Mouse (Mus musculus): ENCODE measurements around the gene Dact2. TPM values are rescaled to one million over a fixed set of nuclear protein-coding genes. Genes with fewer than 3 reads are reported as not detected.

Gene Dact2
- total and polyA plus RNA-seq, 3 experiments: not detected

DNA sequence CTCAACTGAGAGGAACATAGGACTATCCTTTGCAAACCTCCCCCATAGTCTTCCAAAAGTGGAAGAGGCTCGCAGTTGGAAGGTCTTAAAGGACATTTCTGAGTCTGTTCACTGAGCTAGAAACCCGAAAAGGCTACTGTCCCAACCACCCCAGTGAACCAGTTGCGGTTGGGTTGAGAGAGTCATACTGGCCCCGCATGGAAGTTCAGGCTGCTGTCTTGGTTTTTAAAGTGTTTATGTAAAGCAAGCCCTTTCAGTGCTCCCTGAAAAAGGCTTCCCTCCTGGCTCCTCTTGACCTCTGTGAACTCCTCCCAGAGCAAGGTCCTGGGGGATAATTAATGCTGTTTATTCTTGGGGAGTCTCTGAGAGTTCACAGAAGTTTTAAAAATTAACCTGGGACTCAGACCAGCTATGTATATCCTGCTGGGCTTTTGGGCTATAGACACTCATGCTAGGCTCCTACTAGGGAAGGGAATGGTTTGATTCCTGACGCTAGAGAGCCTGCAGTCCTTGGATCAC, 33.1 kb downstream of the Dact2 start:
- H3K4me1 ChIP-seq (ENCODE audit: control insufficient read depth in 1 of 2, insufficient read depth in 2 of 2, low read length in 2 of 2): no peaks in the 10 kb centered on the region

DNA sequence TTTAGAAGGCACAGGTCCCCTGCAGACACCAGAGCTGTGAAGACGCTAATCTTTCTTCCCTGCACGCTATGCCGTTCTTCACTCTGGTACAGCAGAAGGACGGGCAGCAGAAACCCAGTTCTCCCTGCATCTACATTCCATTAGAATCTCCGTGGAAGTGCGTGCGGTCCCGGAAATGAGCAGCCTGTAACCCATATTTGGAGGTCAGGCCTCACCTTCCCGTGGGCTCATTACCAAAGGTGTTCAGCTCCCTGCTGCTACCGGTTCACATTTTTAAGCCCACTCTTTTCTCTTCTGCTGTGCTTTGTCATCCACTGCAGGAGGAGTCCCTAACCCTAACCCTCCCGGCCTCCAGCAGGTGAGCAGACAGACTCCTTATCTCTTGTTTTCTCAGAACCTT, 34.7 kb downstream of the Dact2 start:
- no peaks in the 10 kb centered on the region for H3K4me1 ChIP-seq (ENCODE audit: control insufficient read depth in 1 of 2, insufficient read depth in 2 of 2, low read length in 2 of 2)
- TF ChIP-seq JUND (IDR thresholded peaks at IDR 0.05; ENCODE audit: low read depth, low read length) (no peak), SMC3 (IDR thresholded peaks at IDR 0.05; ENCODE audit: low read depth, low read length) (no peak)
- H3K36me3 ChIP-seq (ENCODE audit: control insufficient read depth in 1 of 2, insufficient read depth in 2 of 2, low read length in 2 of 2): no peaks in the 10 kb centered on the region

More for the DNA sequence above, 33.1 kb downstream of the Dact2 start:
- H3K36me3 ChIP-seq (ENCODE audit: control insufficient read depth in 1 of 2, insufficient read depth in 2 of 2, low read length in 2 of 2): no peaks in the 10 kb centered on the region
- H3K4me3 ChIP-seq (ENCODE audit: control insufficient read depth in 1 of 2, insufficient read depth in 1 of 2, low read depth in 2 of 2, low read length in 2 of 2): no peak overlapping the region
- no peaks in the 10 kb centered on the region for H3K79me2 ChIP-seq (ENCODE audit: control insufficient read depth, insufficient read depth, low read length, poor library complexity)
- H3K9me3 ChIP-seq (replicated peaks; ENCODE audit: insufficient read depth, low read length): no peaks in the 10 kb centered on the region
- no peak for DNase-seq (ENCODE audit: low read depth, low spot score)
- no peaks in the 10 kb centered on the region for H3K27me3 ChIP-seq (ENCODE audit: control insufficient read depth in 1 of 2, insufficient read depth in 2 of 2, low read length in 2 of 2)
- no peak for TF ChIP-seq MEF2A (IDR thresholded peaks at IDR 0.05; ENCODE audit: extremely low read depth, insufficient replicate concordance, low read depth, low read length, poor library complexity, severe bottlenecking)
- no peak for TF ChIP-seq MXI1 (IDR thresholded peaks at IDR 0.05; ENCODE audit: low read depth, low read length)
- no peak for TF ChIP-seq E2F4 (IDR thresholded peaks at IDR 0.05; ENCODE audit: borderline replicate concordance, low read depth, low read length)
- no peak for TF ChIP-seq POLR2AphosphoS2 (IDR thresholded peaks at IDR 0.05; ENCODE audit: low read length)
- TF ChIP-seq MAFK (IDR thresholded peaks at IDR 0.05; ENCODE audit: borderline replicate concordance, low read depth, low read length): no peak
- no peak for TF ChIP-seq RAD21 (IDR thresholded peaks at IDR 0.05; ENCODE audit: low read depth, low read length)
- TF ChIP-seq POLR2A (IDR thresholded peaks at IDR 0.05; ENCODE audit: control insufficient read depth in 1 of 2, insufficient read depth in 1 of 2, low read depth in 1 of 2, low read length in 2 of 2, poor library complexity in 1 of 2): no peak
- TF ChIP-seq UBTF (IDR thresholded peaks at IDR 0.05; ENCODE audit: borderline replicate concordance, insufficient read depth, low read depth, low read length): no peak
- no peak for TF ChIP-seq KAT2A (conservative IDR thresholded peaks at IDR 0.05; ENCODE audit: low read depth, low read length)
- TF ChIP-seq GATA1 (IDR thresholded peaks at IDR 0.05; ENCODE audit: low read depth, low read length): no peak
- no peak overlapping the region for H3K9ac ChIP-seq (ENCODE audit: control insufficient read depth, low read depth, low read length, poor library complexity, severe bottlenecking)
- H3K27ac ChIP-seq (ENCODE audit: control insufficient read depth, low read depth, low read length): no peak overlapping the region

GRCm38 (mm10) chr17:14167594-14167993, 36.5 kb downstream of the Dact2 start:
- no peak for DNase-seq (ENCODE audit: low read depth, low spot score)
- H3K4me1 ChIP-seq (ENCODE audit: control insufficient read depth in 1 of 2, insufficient read depth in 2 of 2, low read length in 2 of 2): no peaks in the 10 kb centered on the region
- no peaks in the 10 kb centered on the region for H3K27me3 ChIP-seq (ENCODE audit: control insufficient read depth in 1 of 2, insufficient read depth in 2 of 2, low read length in 2 of 2)
- no peaks in the 10 kb centered on the region for H3K9me3 ChIP-seq (replicated peaks; ENCODE audit: insufficient read depth, low read length)
- no peaks in the 10 kb centered on the region for H3K79me2 ChIP-seq (ENCODE audit: control insufficient read depth, insufficient read depth, low read length, poor library complexity)
- no peak overlapping the region for H3K4me3 ChIP-seq (ENCODE audit: control insufficient read depth in 1 of 2, insufficient read depth in 1 of 2, low read depth in 2 of 2, low read length in 2 of 2)
- TF ChIP-seq SMC3 (IDR thresholded peaks at IDR 0.05; ENCODE audit: low read depth, low read length) (no peak), NRF1 (IDR thresholded peaks at IDR 0.05; ENCODE audit: insufficient read depth, low read depth, low read length, poor library complexity, severe bottlenecking) (no peak), ETS1 (IDR thresholded peaks at IDR 0.05; ENCODE audit: low read depth, low read length) (no peak), ZC3H11A (IDR thresholded peaks at IDR 0.05; ENCODE audit: low read depth, low read length) (no peak), POLR2A (IDR thresholded peaks at IDR 0.05; ENCODE audit: control insufficient read depth in 1 of 2, insufficient read depth in 1 of 2, low read depth in 1 of 2, low read length in 2 of 2, poor library complexity in 1 of 2) (no peak), BHLHE40 (IDR thresholded peaks at IDR 0.05; ENCODE audit: borderline replicate concordance, low read depth, low read length) (no peak), KAT2A (conservative IDR thresholded peaks at IDR 0.05; ENCODE audit: low read depth, low read length) (no peak), MEF2A (IDR thresholded peaks at IDR 0.05; ENCODE audit: extremely low read depth, insufficient replicate concordance, low read depth, low read length, poor library complexity, severe bottlenecking) (no peak), TBP (IDR thresholded peaks at IDR 0.05; ENCODE audit: low read depth, low read length) (no peak), MAFK (IDR thresholded peaks at IDR 0.05; ENCODE audit: borderline replicate concordance, low read depth, low read length) (no peak), ZNF384 (IDR thresholded peaks at IDR 0.05; ENCODE audit: low read depth, low read length) (no peak), JUND (IDR thresholded peaks at IDR 0.05; ENCODE audit: low read depth, low read length) (no peak), ZKSCAN1 (IDR thresholded peaks at IDR 0.05; ENCODE audit: low read depth, low read length) (no peak), CHD1 (IDR thresholded peaks at IDR 0.05; ENCODE audit: low read depth, low read length) (no peak), RAD21 (IDR thresholded peaks at IDR 0.05; ENCODE audit: low read depth, low read length) (no peak), ELF1 (IDR thresholded peaks at IDR 0.05; ENCODE audit: low read depth, low read length) (no peak), POLR2AphosphoS5 (IDR thresholded peaks at IDR 0.05; ENCODE audit: borderline replicate concordance, low read depth, low read length) (no peak), MXI1 (IDR thresholded peaks at IDR 0.05; ENCODE audit: low read depth, low read length) (no peak), MYB (IDR thresholded peaks at IDR 0.05; ENCODE audit: low read depth, low read length) (no peak)
- H3K9ac ChIP-seq (ENCODE audit: control insufficient read depth, low read depth, low read length, poor library complexity, severe bottlenecking): no peak overlapping the region
- H3K36me3 ChIP-seq (ENCODE audit: control insufficient read depth in 1 of 2, insufficient read depth in 2 of 2, low read length in 2 of 2): no peaks in the 10 kb centered on the region
- H3K27ac ChIP-seq (ENCODE audit: control insufficient read depth, low read depth, low read length): no peak overlapping the region

More for the DNA sequence above, 34.7 kb downstream of the Dact2 start:
- H3K9ac ChIP-seq (ENCODE audit: control insufficient read depth, low read depth, low read length, poor library complexity, severe bottlenecking): no peak overlapping the region
- no peaks in the 10 kb centered on the region for H3K79me2 ChIP-seq (ENCODE audit: control insufficient read depth, insufficient read depth, low read length, poor library complexity)
- no peaks in the 10 kb centered on the region for H3K9me3 ChIP-seq (replicated peaks; ENCODE audit: insufficient read depth, low read length)
- no peak overlapping the region for H3K27ac ChIP-seq (ENCODE audit: control insufficient read depth, low read depth, low read length)
- no peak for DNase-seq (ENCODE audit: low read depth, low spot score)
- H3K27me3 ChIP-seq (ENCODE audit: control insufficient read depth in 1 of 2, insufficient read depth in 2 of 2, low read length in 2 of 2): no peaks in the 10 kb centered on the region
- H3K4me3 ChIP-seq (ENCODE audit: control insufficient read depth in 1 of 2, insufficient read depth in 1 of 2, low read depth in 2 of 2, low read length in 2 of 2): no peak overlapping the region
